Mouse (Mus musculus) neural tube, embryonic 13.5 days (tissue): ENCODE measurements at regions not wholly inside any gene's neighbourhood (a gene's known extent, or its start where the extent isn't known, plus 50 kb on each side); places are given as distances from the start of the nearest gene placed in this dataset.

Experiments used
- ATAC-seq: fragments of 200-750 bp; cut with Nextera tagmentation; 2 replicates; pipeline ENCODE4 v1.8.0; 2017; ENCODE audit warnings: low read depth, mild to moderate bottlenecking, moderate TSS enrichment, moderate library complexity
- H3K27ac ChIP-seq: fragments of 300-500 bp; sonication (generic); replicated peaks from 2 replicates; pipeline ENCODE4 v1.5.1; 2015; ENCODE audit warnings: moderate library complexity, mild to moderate bottlenecking, inconsistent platforms
- H3K27me3 ChIP-seq: fragments of 300-500 bp; sonication (generic); 2 replicates; pipeline ENCODE4 v1.6.1; 2015; ENCODE audit warnings: mild to moderate bottlenecking, inconsistent platforms
- H3K36me3 ChIP-seq: fragments of 300-500 bp; sonication (generic); 2 replicates; pipeline ENCODE4 v1.6.1; 2015; ENCODE audit warnings: mild to moderate bottlenecking, inconsistent platforms
- H3K4me1 ChIP-seq: fragments of 300-500 bp; sonication (generic); replicated peaks from 2 replicates; pipeline ENCODE4 v1.6.1; 2015; ENCODE audit warnings: inconsistent platforms
- H3K4me2 ChIP-seq: fragments of 300-500 bp; sonication (generic); 2 replicates; pipeline ENCODE4 v1.6.1; 2015; ENCODE audit warnings: inconsistent platforms, mild to moderate bottlenecking, moderate library complexity
- H3K4me3 ChIP-seq: fragments of 300-500 bp; sonication (generic); 2 replicates; pipeline ENCODE4 v1.5.1; 2015; ENCODE audit warnings: mild to moderate bottlenecking, inconsistent platforms
- H3K9ac ChIP-seq: fragments of 300-500 bp; sonication (generic); 2 replicates; pipeline ENCODE4 v1.6.1; 2015; ENCODE audit warnings: moderate library complexity, mild to moderate bottlenecking, inconsistent platforms
- H3K9me3 ChIP-seq: fragments of 300-500 bp; sonication (generic); 2 replicates; pipeline ENCODE4 v1.6.1; 2016; ENCODE audit warnings: inconsistent platforms
- WGBS: fragments of 180-500 bp; shearing (Covaris S2); methylation state at CpG from one replicate; pipeline ENCODE4 v1.1.7; 2015; 5-methylcytosine and 5-hydroxymethylcytosine counted together

DNA sequence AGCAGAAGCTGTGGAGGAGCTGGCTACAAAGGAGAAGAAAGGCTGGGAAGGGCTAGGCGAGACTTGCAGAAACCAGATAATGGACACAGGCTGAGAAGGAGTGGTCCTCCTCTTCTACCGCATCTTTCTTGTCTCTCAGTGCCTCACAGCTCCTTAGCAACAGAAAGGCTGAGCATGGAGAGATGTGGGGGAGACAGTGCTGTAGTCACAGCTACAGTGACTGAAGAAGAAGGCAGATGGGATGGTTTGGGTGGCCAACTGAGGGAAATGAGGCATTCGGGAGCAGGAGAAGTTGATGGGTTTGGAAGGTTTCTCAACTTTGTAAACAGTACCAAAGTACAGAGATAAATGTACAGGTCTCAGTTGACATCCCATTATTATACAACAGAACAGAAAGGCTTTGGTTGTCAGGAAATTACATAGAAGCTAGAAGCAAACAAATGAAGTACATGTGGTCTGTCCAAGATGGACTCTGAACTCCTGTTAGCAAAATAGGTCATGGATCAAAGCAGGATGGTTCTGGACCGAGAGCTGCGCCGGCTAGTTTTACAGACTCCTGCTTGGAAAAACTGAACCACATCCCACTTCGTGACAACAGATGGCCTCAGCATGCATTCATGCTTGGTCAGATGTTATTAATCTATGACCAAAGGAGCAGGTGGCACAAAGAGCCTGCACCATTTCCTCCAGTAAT, 160.4 kb downstream of the 1190002N15Rik start:
- Histone ChIP-seq H3K27ac (no peak overlapping the region), H3K4me3 (no peak overlapping the region), H3K36me3 (no peaks in the 10 kb centered on the region), H3K4me1 (peaks cover 24% of the 10 kb centered on the region), H3K27me3 (no peaks in the 10 kb centered on the region), H3K9me3 (no peaks in the 10 kb centered on the region), H3K4me2 (no peak overlapping the region), H3K9ac (no peak overlapping the region)
- whole genome bisulfite sequencing: 54% methylated on average over 7 of the region's 7 CpGs
- ATAC-seq: no peak

DNA sequence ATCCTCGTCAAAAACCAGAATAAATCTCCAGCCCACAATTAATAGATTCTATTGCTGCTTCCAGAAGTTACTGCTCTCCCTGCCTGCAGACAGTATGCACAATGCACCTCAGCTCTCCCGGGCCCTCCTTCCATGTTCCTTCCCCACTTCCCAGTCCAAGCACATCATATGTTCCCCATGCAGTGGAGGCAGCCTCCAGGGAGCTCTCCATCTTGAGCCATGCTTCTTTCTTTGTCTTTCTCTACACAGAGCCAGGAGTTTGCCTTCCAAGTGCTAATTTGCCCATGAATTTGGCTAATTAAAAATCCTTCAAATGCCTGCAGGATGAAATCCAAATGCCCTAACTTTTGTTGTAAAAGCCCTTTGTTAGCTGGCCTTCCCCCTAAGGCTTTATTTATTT, 166.9 kb downstream of the 1190002N15Rik start:
- Histone ChIP-seq H3K9ac (no peak overlapping the region), H3K4me1 (no peaks in the 10 kb centered on the region), H3K36me3 (no peaks in the 10 kb centered on the region), H3K9me3 (no peaks in the 10 kb centered on the region), H3K27ac (no peak overlapping the region), H3K4me2 (no peak overlapping the region), H3K4me3 (no peak overlapping the region), H3K27me3 (no peaks in the 10 kb centered on the region)
- no peak for ATAC-seq
- 42% methylated on average over 2 of the region's 2 CpGs for WGBS

DNA sequence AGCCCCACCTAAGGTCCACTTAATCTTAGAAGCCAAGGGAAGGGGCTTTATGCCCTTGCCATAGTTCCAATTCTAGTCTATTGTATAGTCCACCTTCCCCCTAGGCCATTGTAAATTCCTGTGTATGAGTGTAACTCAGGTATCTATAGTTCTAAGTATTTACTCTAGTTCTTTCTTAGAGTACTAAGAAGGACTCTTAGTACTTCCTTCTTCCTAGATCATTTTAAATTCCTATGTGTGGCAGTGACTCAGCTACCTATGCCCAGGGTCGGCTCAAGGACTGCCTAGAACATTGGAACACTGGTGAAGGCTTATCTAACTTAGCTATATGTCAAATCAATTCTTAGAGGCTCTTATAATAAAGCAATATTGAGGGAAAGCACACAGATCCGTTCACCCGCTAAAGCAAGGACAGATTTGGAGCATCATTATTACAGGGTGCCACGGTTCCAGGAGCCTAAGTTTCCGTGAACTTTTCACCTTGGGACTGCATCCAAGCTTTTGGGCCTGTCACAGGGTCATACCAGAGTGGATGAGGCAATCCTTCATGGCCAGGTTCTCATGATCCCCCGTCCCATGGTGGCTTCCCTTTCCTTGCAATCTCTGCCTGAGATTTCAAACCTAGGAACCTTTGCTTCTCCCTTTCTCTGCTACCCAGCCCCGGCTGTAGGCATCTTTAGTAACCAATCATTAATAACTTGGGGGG, 169.5 kb downstream of the 1190002N15Rik start:
- H3K4me2 ChIP-seq: no peak overlapping the region
- no peak for ATAC-seq
- H3K27me3 ChIP-seq: no peaks in the 10 kb centered on the region
- H3K9me3 ChIP-seq: no peaks in the 10 kb centered on the region
- H3K9ac ChIP-seq: no peak overlapping the region
- no peak overlapping the region for H3K27ac ChIP-seq
- H3K4me1 ChIP-seq: no peaks in the 10 kb centered on the region
- no peaks in the 10 kb centered on the region for H3K36me3 ChIP-seq
- 89% methylated on average over 7 of the region's 7 CpGs for WGBS
- H3K4me3 ChIP-seq: no peak overlapping the region

DNA sequence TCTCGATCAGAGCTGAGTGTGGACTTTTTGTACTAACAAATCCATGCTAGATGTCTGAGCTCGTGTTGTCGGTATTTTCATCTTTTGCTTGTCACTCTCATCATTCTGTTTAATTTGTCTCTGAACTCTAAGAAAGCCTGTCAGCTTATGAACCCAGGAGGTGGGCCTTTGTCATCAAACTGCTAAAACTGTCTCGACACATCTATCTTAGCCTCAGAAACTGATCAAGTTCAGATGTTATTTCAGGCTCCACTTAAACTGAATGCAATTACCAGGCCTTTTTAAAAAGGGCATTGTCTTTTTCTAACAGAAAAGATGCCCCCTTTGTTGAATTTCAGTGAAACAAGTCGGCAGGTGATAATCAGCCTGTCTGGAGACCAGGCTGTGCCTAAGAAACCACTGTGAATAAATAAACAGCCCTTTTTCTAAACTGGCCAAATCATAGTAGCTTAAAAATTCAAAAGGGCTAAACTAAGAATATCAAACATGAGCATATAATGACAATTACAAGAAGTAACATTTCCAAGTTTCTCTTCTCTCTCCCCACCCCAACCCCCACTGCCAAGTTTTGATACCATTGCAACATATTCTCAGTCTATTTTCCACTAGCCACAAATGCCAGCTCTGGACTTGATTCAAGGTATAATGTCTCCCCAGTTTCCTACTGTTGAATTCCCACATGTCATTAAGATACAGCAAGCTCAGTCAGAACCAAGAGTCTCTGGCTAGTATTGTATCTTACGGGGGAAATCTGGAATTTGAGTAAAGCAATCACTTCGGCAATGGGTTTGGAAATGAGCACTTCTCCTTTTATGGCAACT, 175.8 kb downstream of the 1190002N15Rik start:
- Histone ChIP-seq H3K36me3 (no peaks in the 10 kb centered on the region), H3K27ac (no peak overlapping the region), H3K9me3 (no peaks in the 10 kb centered on the region), H3K9ac (no peak overlapping the region), H3K4me3 (no peak overlapping the region), H3K4me1 (no peaks in the 10 kb centered on the region; the same call in 1 of the 2 replicates), H3K4me2 (no peak overlapping the region), H3K27me3 (no peaks in the 10 kb centered on the region)
- WGBS: 49% methylated on average over 7 of the region's 7 CpGs
- no peak for ATAC-seq

DNA sequence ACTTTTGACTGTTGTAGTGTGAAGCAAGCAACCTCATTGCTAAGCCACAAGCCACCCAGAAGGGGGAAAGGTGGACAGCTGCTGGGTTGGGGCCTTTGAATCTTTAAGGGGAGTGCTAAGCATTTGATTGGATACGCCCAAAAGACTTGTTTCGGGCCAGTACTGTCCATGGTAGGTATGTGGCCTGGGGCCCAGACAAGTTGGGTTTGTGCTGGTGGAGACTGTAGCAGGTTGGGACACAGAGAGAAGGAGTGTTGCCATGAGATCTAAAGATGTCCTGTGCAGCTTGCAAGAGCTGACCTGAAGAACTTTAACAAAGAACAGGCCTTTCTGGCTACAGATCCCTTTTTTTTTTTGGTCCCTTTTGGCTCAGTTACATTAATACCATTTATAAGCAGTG, 176.9 kb downstream of the 1190002N15Rik start:
- Histone ChIP-seq H3K9ac (no peak overlapping the region), H3K27ac (no peak overlapping the region), H3K4me3 (no peak overlapping the region), H3K4me2 (no peak overlapping the region), H3K9me3 (no peaks in the 10 kb centered on the region), H3K36me3 (no peaks in the 10 kb centered on the region), H3K27me3 (no peaks in the 10 kb centered on the region), H3K4me1 (no peaks in the 10 kb centered on the region; the same call in 1 of the 2 replicates)
- ATAC-seq: no peak
- WGBS: 91% methylated on average over 2 of the region's 2 CpGs

DNA sequence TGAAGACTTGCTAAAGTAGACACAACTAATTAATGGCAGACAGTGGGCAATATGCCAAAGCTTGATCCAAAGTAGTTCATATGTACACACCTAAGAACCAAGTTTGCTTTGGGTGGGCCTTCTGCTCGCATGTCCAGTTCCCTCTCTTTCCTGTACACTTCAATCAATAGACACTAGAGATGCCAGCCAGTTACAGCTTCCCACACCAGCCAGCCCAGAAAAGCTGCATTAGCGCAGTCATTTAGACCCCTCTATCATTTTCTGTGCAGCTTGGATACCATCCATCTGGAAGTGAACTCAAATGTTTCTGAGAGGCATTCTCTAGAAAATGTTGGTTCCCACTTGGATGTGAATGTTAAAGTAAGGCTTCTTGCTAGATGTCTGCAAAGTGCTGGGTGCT, 179.7 kb downstream of the 1190002N15Rik start:
- Histone ChIP-seq H3K4me3 (no peak overlapping the region), H3K27ac (no peak overlapping the region), H3K27me3 (no peaks in the 10 kb centered on the region), H3K36me3 (no peaks in the 10 kb centered on the region), H3K9ac (no peak overlapping the region), H3K9me3 (no peaks in the 10 kb centered on the region), H3K4me1 (no peaks in the 10 kb centered on the region; the same call in 1 of the 2 replicates), H3K4me2 (no peak overlapping the region)
- no peak for ATAC-seq
- WGBS: 94% methylated on average over 2 of the region's 2 CpGs

DNA sequence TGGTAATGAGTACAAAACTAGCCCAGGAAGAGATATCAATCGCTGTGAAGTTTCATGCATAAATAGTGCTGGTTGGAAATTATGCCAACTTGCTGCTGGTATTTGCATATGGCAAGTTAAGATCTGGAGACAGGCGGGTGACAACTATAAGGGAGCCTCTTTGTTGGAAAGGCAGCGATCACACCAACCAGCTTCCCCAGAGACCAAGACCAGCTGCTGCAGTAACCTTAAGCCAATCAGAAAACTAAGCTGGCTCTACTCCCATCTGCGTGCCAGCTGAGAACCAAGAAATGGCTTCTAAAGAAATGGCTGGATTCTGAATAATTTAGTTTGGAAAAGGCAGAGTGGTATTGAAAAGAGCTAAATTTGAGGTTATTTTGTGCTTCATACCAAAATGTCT, 195.9 kb downstream of the 1190002N15Rik start:
- H3K36me3 ChIP-seq: no peaks in the 10 kb centered on the region

DNA sequence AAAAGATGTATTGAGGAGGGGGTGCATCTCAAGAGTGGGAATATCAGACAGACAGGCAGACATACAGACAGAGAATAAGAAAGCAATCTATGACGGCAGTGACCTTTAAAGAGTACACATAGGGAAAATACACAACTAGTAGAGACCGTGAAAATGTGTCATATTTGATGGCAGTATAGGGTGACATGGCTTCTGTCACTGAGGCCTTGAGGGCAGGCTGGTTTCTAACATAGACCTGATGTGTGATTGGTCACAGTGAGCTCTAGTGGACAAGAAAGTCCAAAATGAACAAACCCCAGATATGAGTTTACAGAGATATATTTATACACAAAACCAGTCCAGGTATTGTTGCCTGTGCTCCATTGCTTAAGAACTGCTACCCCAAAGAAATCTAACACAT, 196.3 kb downstream of the 1190002N15Rik start:
- no peaks in the 10 kb centered on the region for H3K9me3 ChIP-seq
- WGBS: 88% methylated on average over 2 of the region's 2 CpGs
- no peaks in the 10 kb centered on the region for H3K36me3 ChIP-seq
- no peaks in the 10 kb centered on the region for H3K4me1 ChIP-seq
- ATAC-seq: no peak
- H3K4me2 ChIP-seq: no peak overlapping the region
- H3K9ac ChIP-seq: no peak overlapping the region
- no peaks in the 10 kb centered on the region for H3K27me3 ChIP-seq
- peak overlapping the region; percentile 18; the same call in 1 of the 2 replicates for H3K27ac ChIP-seq
- H3K4me3 ChIP-seq: no peak overlapping the region

More for the DNA sequence above, 195.9 kb downstream of the 1190002N15Rik start:
- Histone ChIP-seq H3K4me1 (no peaks in the 10 kb centered on the region), H3K9ac (no peak overlapping the region), H3K4me3 (no peak overlapping the region), H3K9me3 (no peaks in the 10 kb centered on the region), H3K27me3 (no peaks in the 10 kb centered on the region), H3K27ac (no peak overlapping the region), H3K4me2 (no peak overlapping the region)
- peak; percentile 83 for ATAC-seq
- WGBS: 44% methylated on average over 4 of the region's 4 CpGs

DNA sequence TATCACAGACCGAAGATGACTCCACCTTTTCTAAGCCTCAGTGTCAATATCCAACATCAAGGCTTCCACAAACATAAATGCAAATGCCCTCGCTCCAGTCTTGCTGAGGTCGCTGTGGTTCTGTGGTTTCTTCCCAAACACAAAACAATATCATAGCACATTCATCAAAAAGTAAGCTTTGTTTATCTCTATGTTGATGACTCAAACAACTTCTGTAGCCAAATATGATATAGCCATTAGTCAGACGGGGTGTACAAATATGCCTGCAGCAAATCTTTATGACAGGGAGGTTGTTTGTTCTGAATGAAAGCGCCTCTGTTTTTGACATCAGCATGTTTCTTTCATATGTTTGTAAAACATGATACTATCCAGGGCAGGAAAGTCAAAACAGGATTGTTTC, 204.4 kb downstream of the 1190002N15Rik start:
- Histone ChIP-seq H3K4me1 (no peaks in the 10 kb centered on the region), H3K27ac (no peak overlapping the region), H3K9ac (no peak overlapping the region), H3K4me2 (no peak overlapping the region), H3K4me3 (no peak overlapping the region), H3K9me3 (no peaks in the 10 kb centered on the region), H3K27me3 (no peaks in the 10 kb centered on the region), H3K36me3 (no peaks in the 10 kb centered on the region)
- ATAC-seq: no peak
- WGBS: 79% methylated on average over 5 of the region's 5 CpGs

DNA sequence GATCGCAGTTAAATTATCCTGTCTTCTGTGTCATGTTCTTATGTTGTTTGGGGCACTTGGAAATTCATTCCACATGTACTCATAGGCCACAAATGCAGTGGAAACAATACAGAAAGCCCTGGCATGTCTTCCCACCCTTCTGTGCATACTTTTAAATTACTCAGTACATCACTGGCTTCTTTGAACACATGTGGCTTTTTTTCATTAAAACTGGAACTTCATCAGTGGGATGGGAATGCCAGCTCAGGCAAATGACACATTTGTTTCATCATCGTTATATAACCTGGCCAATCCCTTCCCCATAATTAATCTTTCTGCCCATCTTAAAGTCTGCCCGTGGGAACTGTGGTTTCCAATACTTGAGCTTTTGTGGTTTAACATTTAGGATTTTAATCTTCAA, 214.9 kb downstream of the 1190002N15Rik start:
- 89% methylated on average over 3 of the region's 3 CpGs for WGBS

DNA sequence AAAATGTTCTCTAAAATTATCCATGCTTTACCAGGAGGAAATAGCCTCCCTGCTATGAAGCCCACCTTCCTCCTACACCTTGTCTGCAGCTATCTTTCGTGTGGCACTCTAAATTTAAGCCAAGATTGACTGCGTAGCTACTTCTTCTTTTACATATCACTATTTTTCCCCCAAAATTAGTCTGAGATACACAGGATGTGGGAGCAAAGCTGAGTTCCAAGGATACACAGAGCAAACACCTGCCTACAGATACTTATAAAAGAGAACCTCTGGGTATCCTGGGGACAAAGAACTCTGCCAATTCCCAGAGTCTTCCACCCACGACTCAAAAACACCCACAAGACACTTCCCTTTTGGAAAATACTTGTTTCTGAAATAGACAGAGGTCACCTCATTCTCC, 235.3 kb downstream of the 1190002N15Rik start:
- 79% methylated on average over 3 of the region's 3 CpGs for WGBS
- H3K9ac ChIP-seq: no peak overlapping the region
- H3K27ac ChIP-seq: no peak overlapping the region
- no peaks in the 10 kb centered on the region for H3K27me3 ChIP-seq
- no peak overlapping the region for H3K4me2 ChIP-seq
- no peaks in the 10 kb centered on the region for H3K9me3 ChIP-seq
- H3K4me3 ChIP-seq: no peak overlapping the region
- ATAC-seq: no peak
- H3K4me1 ChIP-seq: no peaks in the 10 kb centered on the region
- H3K36me3 ChIP-seq: no peaks in the 10 kb centered on the region

More for the DNA sequence above, 214.9 kb downstream of the 1190002N15Rik start:
- Histone ChIP-seq H3K4me1 (no peaks in the 10 kb centered on the region), H3K36me3 (no peaks in the 10 kb centered on the region), H3K27me3 (no peaks in the 10 kb centered on the region), H3K9me3 (no peaks in the 10 kb centered on the region), H3K4me3 (no peak overlapping the region), H3K27ac (no peak overlapping the region), H3K4me2 (no peak overlapping the region), H3K9ac (no peak overlapping the region)
- no peak for ATAC-seq

DNA sequence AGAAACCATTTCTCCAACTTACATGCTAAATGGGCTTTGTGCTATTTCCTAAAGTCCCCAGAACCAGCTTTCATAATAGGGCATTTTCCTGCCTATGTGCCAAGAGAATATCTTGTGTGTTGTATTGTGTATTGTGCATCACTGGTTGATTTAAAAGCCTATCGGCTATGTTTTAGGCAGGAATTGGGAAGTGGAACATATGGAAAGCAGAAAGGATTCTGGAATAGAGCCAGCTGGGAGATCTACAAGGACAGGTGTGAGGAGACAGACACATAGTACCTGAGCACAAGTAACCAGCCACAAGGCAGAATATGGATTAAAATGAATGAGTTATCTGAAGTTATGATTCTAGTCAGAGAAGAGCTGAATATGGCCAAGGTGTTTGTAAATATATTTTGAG, 236.0 kb downstream of the 1190002N15Rik start:
- Histone ChIP-seq H3K4me1 (no peaks in the 10 kb centered on the region), H3K9ac (no peak overlapping the region), H3K27ac (no peak overlapping the region), H3K36me3 (no peaks in the 10 kb centered on the region), H3K9me3 (no peaks in the 10 kb centered on the region), H3K4me3 (no peak overlapping the region), H3K4me2 (no peak overlapping the region), H3K27me3 (no peaks in the 10 kb centered on the region)
- no peak for ATAC-seq
- 93% methylated on average over 1 of the region's 1 CpGs for WGBS
